Mouse (Mus musculus) forebrain, embryonic 11.5 days (tissue): ENCODE measurements at regions not wholly inside any gene's neighbourhood (a gene's known extent, or its start where the extent isn't known, plus 50 kb on each side); places are given as distances from the start of the nearest gene placed in this dataset.

ENCODE experiments used
- ATAC-seq: fragments of 200-750 bp; cut with Nextera tagmentation; replicated peaks from 2 replicates; pipeline ENCODE4 v1.8.0; 2017; ENCODE audit warnings: moderate TSS enrichment; ENCODE audit not compliant: low FRiP score
- DNase-seq: peaks from one replicate; pipeline ENCODE4 v3.0.0-alpha.2; 2017; ENCODE audit warnings: low spot score
- H3K27ac ChIP-seq: fragments of 300-500 bp; sonication (generic); 2 replicates; pipeline ENCODE4 v1.5.1; 2014; ENCODE audit warnings: low read depth, low read length
- H3K27me3 ChIP-seq: fragments of 300-500 bp; sonication (generic); 2 replicates; pipeline ENCODE4 v1.6.1; 2014; ENCODE audit warnings: mild to moderate bottlenecking, low read length, mixed read lengths; ENCODE audit not compliant: control insufficient read depth, insufficient read depth
- H3K36me3 ChIP-seq: fragments of 300-500 bp; sonication (generic); 2 replicates; pipeline ENCODE4 v1.6.1; 2014; ENCODE audit warnings: mild to moderate bottlenecking, low read length, moderate library complexity, mixed read lengths; ENCODE audit not compliant: control insufficient read depth, insufficient read depth
- H3K4me1 ChIP-seq: fragments of 300-500 bp; sonication (generic); replicated peaks from 2 replicates; pipeline ENCODE4 v1.6.1; 2014; ENCODE audit warnings: low read length, mixed read lengths; ENCODE audit not compliant: control insufficient read depth, insufficient read depth
- H3K4me2 ChIP-seq: fragments of 300-500 bp; sonication (generic); 2 replicates; pipeline ENCODE4 v1.6.1; 2014; ENCODE audit warnings: low read depth, mild to moderate bottlenecking, low read length, moderate library complexity, mixed read lengths; ENCODE audit not compliant: severe bottlenecking
- H3K4me3 ChIP-seq: fragments of 300-500 bp; sonication (generic); 2 replicates; pipeline ENCODE4 v1.5.1; 2014; ENCODE audit warnings: low read depth, low read length
- H3K9ac ChIP-seq: fragments of 300-500 bp; sonication (generic); 2 replicates; pipeline ENCODE4 v1.6.1; 2014; ENCODE audit warnings: low read length
- H3K9me3 ChIP-seq: fragments of 300-500 bp; sonication (generic); 2 replicates; pipeline ENCODE4 v1.6.1; 2016; ENCODE audit warnings: low read length, mixed read lengths; ENCODE audit not compliant: control insufficient read depth
- WGBS: fragments of 180-500 bp; shearing (Covaris S2); extraction: QIAGEN DNeasy Blood & Tissue Kit; methylation state at CpG from one replicate; pipeline ENCODE4 v1.1.7; 2014; 5-methylcytosine and 5-hydroxymethylcytosine counted together

DNA sequence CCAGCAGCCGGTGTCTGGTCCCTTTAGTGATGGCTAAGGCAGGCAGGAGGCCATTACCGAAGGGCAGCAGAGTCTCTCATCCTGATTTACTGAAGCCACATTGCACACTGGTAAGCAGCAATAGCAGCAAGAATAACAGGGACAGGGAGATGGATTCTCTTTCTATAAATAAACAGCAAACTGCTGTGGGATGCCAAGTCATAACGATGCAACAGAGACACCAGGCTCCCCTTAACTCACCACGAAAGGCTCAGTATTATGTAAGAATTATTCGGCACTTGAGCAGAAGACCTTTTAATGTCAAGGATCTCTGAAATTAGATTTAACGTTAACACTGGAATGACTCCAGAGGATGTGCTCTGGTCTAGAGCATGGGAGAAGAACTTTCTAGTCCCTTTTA is 202.1 kb downstream of the Ddx10 start:
- no peaks in the 10 kb centered on the region for H3K9me3 ChIP-seq
- no peak overlapping the region for H3K9ac ChIP-seq
- no peak overlapping the region for H3K4me2 ChIP-seq
- H3K4me1 ChIP-seq = no peaks in the 10 kb centered on the region
- no peak for ATAC-seq
- no peaks in the 10 kb centered on the region for H3K27me3 ChIP-seq
- H3K36me3 ChIP-seq = no peaks in the 10 kb centered on the region
- no peak for DNase-seq
- H3K27ac ChIP-seq = no peak overlapping the region
- 86% methylated on average over 6 of the region's 6 CpGs for WGBS
- H3K4me3 ChIP-seq = no peak overlapping the region

DNA sequence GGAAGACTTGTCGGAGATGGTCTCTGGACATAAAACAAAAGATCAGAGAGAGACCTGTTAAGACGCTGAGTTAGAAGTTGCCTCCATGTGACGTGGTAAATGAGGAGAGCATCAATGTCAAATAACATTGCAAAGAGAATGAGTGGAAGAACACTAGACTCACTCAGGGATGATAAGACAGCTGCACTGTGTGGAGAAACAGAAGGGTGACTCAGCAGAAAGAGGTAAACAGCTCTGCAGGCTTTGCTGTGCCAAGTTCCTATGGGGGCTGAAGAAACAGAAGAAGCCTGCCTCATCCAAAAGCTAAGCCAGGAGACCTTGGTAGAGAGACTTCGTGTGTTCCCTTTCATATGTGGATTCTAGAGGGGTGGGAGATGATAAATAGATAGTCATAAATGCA is 214.1 kb downstream of the Ddx10 start:
- no peak for ATAC-seq
- Histone ChIP-seq H3K4me1 (no peaks in the 10 kb centered on the region), H3K9me3 (no peaks in the 10 kb centered on the region), H3K4me2 (no peak overlapping the region), H3K27me3 (no peaks in the 10 kb centered on the region), H3K36me3 (no peaks in the 10 kb centered on the region), H3K4me3 (no peak overlapping the region), H3K27ac (no peak overlapping the region), H3K9ac (no peak overlapping the region)
- DNase-seq = no peak
- WGBS = 90% methylated on average over 4 of the region's 4 CpGs

DNA sequence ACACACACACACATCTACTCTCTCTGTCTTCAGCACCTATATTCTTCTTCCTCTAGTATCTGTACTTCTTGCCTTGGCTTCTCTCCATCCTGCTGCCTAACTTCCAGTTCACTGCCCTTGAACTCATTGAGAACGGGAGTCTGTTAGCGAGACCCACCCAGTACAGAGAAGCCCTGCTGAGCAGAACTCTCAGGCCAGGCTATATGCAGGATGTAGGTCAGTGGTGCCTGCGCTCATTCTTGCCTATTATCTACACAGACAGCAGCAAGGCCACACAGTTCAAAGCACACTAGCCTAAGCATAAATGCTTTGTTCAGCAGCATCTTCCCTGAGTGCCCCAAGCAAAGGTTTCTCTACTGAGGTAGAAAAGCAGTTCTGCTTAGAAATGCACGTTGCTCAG is 225.8 kb downstream of the Ddx10 start:
- Histone ChIP-seq H3K9me3 (no peaks in the 10 kb centered on the region), H3K4me2 (no peak overlapping the region), H3K27me3 (no peaks in the 10 kb centered on the region), H3K4me1 (no peaks in the 10 kb centered on the region), H3K36me3 (no peaks in the 10 kb centered on the region), H3K27ac (no peak overlapping the region), H3K9ac (no peak overlapping the region), H3K4me3 (no peak overlapping the region)
- DNase-seq = no peak
- WGBS = 80% methylated on average over 4 of the region's 4 CpGs
- ATAC-seq = no peak

DNA sequence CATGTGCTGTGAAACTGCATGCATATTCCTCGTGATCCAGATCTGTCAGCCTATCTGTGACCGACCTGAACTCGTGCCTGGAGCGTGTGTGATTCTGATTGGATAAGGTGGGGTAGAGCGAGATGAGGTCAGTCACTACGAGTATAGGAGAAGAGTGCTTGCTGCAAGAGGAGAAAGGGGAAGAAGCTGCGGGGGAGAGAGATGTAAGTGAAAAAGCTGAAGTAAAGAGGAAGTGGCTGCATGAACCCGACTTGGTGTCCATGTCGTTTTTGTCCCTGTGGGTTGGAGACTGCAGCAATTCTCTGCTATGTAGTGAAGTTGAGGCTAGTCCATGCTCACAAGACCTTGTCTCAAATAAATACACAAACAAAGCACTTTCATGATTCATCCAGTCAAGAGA is 237.1 kb downstream of the Ddx10 start:
- Histone ChIP-seq H3K4me3 (no peak overlapping the region), H3K27ac (no peak overlapping the region)
- WGBS = 92% methylated on average over 9 of the region's 9 CpGs

GRCm38 (mm10) chr9:53007395-53007794 is 240.5 kb downstream of the Ddx10 start:
- H3K27me3 ChIP-seq = no peaks in the 10 kb centered on the region
- H3K36me3 ChIP-seq = no peaks in the 10 kb centered on the region
- DNase-seq (no peak), ATAC-seq (no peak)
- 92% methylated on average over 10 of the region's 10 CpGs for WGBS
- H3K27ac ChIP-seq = no peak overlapping the region
- no peak overlapping the region for H3K9ac ChIP-seq
- H3K4me2 ChIP-seq = no peak overlapping the region
- no peaks in the 10 kb centered on the region for H3K9me3 ChIP-seq
- H3K4me3 ChIP-seq = no peak overlapping the region
- H3K4me1 ChIP-seq = no peaks in the 10 kb centered on the region

More for the DNA sequence above, 237.1 kb downstream of the Ddx10 start:
- Histone ChIP-seq H3K9me3 (no peaks in the 10 kb centered on the region), H3K4me2 (no peak overlapping the region), H3K9ac (no peak overlapping the region), H3K27me3 (no peaks in the 10 kb centered on the region), H3K4me1 (no peaks in the 10 kb centered on the region), H3K36me3 (no peaks in the 10 kb centered on the region)
- DNase-seq (no peak), ATAC-seq (no peak)

- no peak overlapping the region for H3K4me3 ChIP-seq
- no peaks in the 10 kb centered on the region for H3K27me3 ChIP-seq
- no peak for ATAC-seq
- no peak for DNase-seq
- H3K9me3 ChIP-seq = no peaks in the 10 kb centered on the region
- H3K4me2 ChIP-seq = no peak overlapping the region
- no peaks in the 10 kb centered on the region for H3K36me3 ChIP-seq
- no peak overlapping the region for H3K9ac ChIP-seq
- no peaks in the 10 kb centered on the region for H3K4me1 ChIP-seq
- H3K27ac ChIP-seq = no peak overlapping the region
- WGBS = 87% methylated on average over 1 of the region's 1 CpGs
Observed at GRCm38 (mm10) chr9:53006085-53006484, 241.8 kb downstream of the Ddx10 start.

GRCm38 (mm10) chr9:53004253-53004978 is 243.4 kb downstream of the Ddx10 start:
- H3K9me3 ChIP-seq = no peaks in the 10 kb centered on the region
- DNase-seq = no peak
- 54% methylated on average over 3 of the region's 3 CpGs for WGBS
- no peak overlapping the region for H3K4me2 ChIP-seq
- no peaks in the 10 kb centered on the region for H3K36me3 ChIP-seq
- H3K4me3 ChIP-seq = no peak overlapping the region
- no peak overlapping the region for H3K9ac ChIP-seq
- no peaks in the 10 kb centered on the region for H3K27me3 ChIP-seq
- no peaks in the 10 kb centered on the region for H3K4me1 ChIP-seq
- H3K27ac ChIP-seq = no peak overlapping the region; the same call in 1 of the 2 replicates
- ATAC-seq = no peak

GRCm38 (mm10) chr9:52976041-52976440 is 271.8 kb downstream of the Ddx10 start:
- ATAC-seq = no peak
- Histone ChIP-seq H3K36me3 (no peaks in the 10 kb centered on the region), H3K27ac (no peak overlapping the region), H3K27me3 (no peaks in the 10 kb centered on the region), H3K4me2 (no peak overlapping the region), H3K9ac (no peak overlapping the region), H3K4me1 (no peaks in the 10 kb centered on the region), H3K4me3 (no peak overlapping the region), H3K9me3 (no peaks in the 10 kb centered on the region)
- WGBS = 90% methylated on average over 1 of the region's 1 CpGs
- DNase-seq = no peak

DNA sequence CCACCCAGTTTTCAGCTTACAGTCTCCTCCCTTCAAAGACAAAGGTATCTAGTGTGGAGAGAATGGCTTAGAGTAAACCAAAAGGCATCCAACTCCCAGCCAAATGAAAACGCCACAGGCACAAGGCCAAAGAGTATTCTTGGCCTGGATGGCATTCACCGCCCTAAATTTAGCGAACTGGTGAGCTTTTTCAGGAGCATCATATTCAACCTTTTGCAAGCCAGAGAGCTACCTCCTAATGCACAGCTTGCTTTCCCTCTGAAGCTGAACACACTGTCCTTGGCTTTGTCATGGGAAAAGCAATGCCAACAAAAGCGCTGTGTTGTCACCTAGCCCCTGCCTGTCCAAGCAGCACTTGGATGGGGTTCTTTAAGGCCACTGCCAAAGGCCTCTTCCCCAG is 282.2 kb downstream of the Ddx10 start:
- Histone ChIP-seq H3K9ac (no peak overlapping the region), H3K4me2 (no peak overlapping the region), H3K27ac (no peak overlapping the region), H3K4me3 (no peak overlapping the region), H3K27me3 (no peaks in the 10 kb centered on the region), H3K4me1 (no peaks in the 10 kb centered on the region), H3K36me3 (no peaks in the 10 kb centered on the region), H3K9me3 (no peaks in the 10 kb centered on the region)
- ATAC-seq (no peak), DNase-seq (no peak)
- WGBS = 93% methylated on average over 4 of the region's 4 CpGs
